Mouse (Mus musculus): ENCODE measurements around the gene Sppl2b. TPM values are rescaled to one million over a fixed set of nuclear protein-coding genes. Genes with fewer than 3 reads are reported as not detected.
"Not testable (repeated sequence)": the region's sequence is repeated elsewhere in the genome, so short reads cannot be mapped to it uniquely, and the experiment has no call there.

The Sppl2b gene
- total RNA-seq, 2 experiments from 2014 or later = 45.6 to 53.7 TPM

DNA sequence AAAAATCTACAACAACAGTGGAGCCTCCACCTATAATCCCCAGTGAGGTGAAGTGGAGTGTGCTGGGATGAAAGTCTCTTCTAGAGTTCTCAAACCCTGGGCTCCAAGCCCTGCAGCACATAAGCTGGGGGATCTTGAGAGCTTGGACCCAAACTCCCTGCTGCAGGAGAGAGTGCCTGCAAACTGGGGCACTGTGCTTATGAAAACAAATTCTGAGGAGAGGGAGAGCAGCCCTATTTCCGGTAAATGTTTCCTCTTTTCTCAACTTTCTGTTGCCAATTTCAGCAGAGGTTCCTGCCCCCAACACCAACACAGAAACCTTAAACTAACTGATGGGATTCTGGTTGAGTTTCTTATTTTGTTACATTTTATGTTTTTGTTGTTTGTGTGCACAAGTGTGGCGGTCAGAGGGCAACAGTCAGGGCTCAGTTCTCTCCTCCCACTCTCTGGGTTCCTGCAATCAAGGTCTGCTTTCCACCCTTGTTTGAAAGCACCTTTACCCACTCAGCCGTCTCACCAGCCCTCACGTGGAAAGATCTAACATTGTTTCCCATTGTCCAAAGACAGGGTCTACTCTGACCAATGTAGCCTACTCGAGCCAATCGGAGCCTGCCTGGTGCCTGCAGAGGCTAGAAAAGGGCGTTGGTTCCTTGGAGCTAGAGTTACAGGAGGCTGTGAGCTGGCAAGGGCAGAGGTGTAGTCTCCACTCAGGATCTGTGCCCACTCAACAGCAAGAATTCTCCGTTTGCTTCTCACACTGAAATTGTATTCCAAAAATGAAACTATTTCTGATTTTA lies 31.0 kb upstream of the Sppl2b start:
- no peak for DNase-seq (ENCODE audit: low spot score in 2 of 2)

DNA sequence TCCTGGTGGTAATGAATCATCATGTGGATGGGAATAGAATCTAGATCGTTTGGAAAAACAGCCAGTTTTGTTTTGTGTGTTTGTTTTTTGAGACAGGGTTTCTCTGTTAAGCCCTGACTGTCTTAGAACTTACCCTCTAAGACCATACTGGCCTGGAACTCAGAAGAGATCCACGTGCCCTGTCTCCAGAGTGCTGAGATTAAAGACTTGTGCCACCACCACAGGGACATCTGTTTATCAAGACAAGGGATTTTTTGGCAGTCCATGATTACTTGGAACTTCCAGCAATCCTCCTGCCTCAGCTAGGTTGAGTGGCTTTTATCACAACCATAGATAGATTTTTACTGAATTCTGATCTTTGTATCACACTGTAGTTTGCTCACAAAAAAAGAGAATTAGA lies 30.2 kb upstream of the Sppl2b start:
- DNase-seq (ENCODE audit: low spot score in 2 of 2) = no peak

DNA sequence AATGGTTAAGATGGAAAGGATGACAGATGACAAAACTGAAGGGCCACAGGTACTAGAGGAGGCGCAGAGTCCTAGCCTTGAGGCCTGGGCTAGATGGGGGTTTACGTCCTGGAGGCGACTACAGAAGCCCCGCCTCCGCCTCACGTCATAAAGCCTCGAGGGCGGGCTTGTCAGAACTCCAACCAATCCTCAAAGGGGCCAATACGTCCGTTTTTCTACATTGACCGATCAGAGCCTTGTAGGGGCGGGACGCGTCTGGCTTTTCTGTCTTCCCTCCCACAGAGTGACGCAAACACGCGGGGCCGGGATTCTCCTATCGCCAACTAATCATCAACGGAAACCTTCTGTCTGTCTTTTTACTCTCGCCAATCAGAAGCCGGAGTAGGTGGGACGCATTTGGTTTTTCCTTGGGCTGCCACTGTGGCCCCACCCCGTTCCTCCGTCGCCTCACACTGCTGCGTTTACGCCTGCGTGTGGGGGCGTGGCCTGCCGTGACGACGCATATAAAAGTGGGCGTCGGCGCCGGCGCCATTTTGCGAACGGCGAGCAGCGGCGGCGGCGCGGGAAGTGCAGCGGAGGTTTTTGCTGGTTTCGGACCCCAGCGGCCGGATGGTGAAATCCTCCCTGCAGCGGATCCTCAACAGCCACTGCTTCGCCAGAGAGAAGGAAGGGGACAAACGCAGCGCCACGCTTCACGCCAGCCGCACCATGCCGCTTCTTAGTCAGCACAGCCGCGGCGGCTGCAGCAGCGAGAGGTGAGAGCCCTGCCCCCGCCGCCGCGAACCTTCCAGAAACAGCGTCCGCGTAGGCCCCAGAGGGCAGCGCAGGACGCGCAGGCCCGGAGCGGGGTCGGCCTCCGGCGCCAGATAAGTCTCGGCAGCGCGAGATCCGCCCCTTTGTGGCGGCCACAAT lies 28.7 kb upstream of the Sppl2b start, which contains the start of gene Oaz1:
Oaz1 (plus strand) TSS at position 506 of the 912 bp plus-strand sequence.
- DNase-seq (ENCODE audit: low spot score in 2 of 2) = peak; percentile 98 to 99

DNA sequence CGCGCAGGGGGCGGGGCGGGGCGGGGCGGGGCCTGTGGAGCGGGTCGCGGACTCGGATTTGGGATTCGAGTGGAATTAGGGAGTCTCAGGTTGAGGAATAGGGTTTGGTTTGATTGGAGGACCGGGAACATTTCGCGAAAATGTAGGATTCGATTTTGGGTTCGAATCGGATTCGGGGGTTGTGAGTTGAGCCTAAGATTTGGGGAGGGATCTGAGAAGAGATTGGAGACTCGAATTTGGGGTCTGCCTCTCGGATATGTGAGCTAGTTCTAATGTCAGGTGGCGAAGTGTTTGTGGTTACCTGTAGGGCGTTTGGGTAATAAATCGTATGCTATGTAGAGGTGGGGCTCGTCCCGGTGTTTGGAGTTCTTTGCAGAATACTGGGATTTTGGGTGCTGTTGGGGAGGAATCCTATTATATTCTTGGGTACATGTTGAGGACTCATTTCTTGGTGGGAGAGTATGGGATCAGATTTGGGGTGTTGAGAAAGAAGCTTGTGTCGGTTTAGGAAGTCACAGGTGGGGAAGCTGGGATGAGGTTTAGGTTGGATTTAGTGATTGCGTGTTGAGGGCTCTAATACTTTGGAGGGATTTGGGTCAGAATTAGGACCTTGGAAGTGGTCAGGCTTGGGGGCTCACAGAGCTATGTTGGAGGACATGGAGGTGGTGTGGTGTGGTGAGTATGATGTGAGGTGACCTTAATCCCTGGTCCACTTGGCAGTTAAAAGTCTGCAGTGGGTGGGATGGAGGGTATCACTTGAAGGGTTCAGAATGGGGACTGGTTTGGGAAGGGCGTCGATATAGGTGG lies 27.8 kb upstream of the Sppl2b start:
- DNase-seq (ENCODE audit: low spot score in 2 of 2) = no peak

DNA sequence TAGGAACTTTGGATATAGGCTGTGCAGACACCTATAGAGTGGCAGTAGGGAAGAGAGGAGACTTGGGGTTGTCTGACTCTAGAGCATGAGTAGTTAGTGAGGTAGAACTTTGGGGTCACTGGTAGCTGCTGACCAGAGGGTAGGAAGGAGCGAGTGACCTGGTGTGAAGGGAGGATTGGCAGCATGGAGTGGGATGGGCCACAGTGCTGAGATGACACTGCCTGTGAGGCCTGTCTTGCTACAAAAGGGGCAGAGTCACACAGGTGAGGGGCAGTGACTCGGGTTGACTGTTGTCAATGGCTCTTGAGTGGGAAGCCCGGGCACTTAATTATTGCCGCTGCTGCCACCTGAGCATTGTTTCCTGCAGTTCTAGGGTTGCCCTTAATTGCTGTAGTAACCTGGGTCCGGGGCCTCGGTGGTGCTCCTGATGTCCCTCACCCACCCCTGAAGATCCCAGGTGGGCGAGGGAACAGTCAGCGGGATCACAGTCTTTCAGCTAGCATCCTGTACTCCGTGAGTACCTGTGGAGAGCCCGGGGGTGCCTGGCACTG lies 27.1 kb upstream of the Sppl2b start:
- DNase-seq (ENCODE audit: low spot score in 2 of 2) = no peak

DNA sequence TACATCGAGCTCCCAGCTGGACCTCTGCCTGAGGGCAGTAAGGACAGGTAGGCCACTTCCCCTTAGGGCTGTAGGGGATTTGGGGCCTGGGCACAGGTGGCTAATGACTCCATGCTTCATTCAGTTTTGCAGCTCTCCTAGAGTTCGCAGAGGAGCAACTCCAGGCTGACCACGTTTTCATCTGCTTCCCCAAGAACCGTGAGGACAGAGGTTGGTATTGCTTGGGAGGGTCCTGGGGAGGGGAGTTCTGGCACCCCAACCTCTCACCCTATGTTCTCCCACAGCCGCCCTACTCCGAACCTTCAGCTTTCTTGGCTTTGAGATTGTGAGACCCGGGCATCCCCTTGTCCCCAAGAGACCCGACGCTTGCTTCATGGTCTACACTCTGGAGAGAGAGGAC lies 26.5 kb upstream of the Sppl2b start:
- DNase-seq (ENCODE audit: low spot score in 2 of 2) = not testable (repeated sequence)

DNA sequence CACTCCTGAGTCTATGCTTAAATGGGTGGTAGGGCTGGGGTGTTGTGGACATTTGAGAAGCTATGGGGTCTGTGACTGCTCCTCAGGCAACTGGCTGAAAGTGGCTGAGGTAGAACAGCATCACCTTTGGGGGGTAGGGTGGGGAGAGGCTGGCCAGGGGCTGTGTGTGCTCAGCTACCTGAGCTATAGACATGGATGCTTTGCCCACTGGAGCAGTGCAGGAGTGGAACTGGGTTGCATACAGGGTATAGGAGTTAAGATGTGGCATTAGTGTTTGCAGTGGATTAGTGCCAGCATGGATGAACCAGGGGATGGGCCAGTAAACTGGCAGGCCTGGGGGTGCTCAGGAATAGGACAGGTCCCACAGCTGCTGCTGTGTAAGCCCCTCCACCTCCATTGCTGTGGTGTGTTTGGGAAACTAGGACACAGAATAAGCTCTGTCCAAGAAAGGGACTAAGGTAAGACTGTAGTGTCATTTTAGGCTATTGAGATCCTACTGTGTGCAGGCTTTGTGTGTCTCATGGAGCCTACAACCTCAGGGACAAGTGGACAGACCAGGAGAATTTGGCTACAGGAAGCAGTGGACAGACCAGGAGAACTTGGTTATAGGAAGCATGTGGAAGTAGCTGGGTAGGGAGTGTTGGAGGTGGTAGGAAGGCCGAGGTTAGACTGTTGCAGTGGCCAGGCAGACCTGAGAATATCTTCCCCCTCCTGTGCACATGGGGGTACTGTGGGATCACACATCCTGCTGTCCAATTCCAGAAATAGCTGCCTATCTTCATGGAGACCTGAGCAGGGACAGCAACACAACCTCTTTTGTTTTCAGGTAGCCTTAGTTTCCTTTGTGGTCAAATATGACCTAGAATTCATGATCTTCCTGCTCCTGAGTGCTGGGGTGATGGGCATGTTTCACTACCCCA lies 25.5 kb upstream of the Sppl2b start:
- DNase-seq (ENCODE audit: low spot score in 2 of 2) = no peak

DNA sequence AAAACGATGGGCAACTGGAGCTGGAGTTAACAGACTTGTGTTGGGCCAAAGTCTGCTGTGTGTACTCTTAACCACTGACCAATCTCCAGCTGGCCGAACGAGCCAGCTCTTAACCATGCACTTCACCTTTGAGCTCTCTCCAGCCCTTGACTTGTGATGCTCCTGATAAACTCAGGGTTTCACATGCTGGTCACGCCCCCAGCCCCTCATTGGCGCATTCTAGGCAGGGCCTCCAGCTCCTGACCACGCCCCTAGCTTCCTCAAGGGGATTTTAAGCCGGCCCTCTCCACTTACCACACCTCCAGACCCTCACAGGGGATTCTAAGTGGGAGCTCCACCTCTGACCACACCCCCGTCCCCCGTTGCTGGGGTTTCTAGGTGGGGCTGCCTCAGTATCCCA lies 23.9 kb upstream of the Sppl2b start:
- no peak for DNase-seq (ENCODE audit: low spot score in 2 of 2)

DNA sequence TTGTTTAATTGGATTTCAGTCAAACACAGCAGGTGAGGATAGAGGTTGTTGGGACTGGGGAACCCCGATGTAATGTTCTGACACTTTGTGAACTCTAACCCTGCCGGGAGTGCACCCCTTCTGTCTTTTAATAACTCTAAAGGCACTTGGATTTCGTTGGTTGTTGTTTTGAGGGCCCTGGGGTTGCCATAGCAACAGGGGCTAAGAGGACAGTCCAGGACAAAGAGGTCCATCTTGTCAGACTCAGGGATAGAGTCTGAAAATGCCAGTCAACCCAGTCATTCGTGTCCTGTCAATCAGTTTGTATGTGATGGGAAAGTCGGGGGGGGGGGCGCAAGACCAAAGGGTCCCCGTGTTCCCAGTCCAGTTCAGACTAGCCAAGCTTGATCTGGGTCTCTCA lies 22.3 kb upstream of the Sppl2b start:
- DNase-seq (ENCODE audit: low spot score in 2 of 2) = no peak

DNA sequence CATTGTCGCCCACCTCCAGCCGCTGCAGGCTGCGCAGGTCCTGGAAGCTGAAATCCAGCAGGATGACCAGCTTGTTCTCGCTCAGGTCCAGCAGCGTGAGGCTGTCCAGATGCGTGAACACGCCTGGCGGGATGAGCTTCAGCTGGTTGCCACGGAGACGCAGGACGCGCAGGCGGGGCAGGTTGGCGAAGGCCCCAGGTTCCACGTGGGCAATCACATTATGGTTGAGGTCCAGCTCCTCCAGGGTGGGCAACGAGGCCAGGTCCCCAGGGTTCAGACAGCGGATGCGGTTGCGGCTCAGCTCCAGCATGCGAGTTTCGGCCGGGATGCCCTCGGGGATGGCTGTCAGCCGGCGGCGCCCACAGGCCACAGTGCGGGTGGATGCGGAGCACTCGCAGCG lies 19.5 kb upstream of the Sppl2b start:
- no peak for DNase-seq (ENCODE audit: low spot score in 2 of 2)

DNA sequence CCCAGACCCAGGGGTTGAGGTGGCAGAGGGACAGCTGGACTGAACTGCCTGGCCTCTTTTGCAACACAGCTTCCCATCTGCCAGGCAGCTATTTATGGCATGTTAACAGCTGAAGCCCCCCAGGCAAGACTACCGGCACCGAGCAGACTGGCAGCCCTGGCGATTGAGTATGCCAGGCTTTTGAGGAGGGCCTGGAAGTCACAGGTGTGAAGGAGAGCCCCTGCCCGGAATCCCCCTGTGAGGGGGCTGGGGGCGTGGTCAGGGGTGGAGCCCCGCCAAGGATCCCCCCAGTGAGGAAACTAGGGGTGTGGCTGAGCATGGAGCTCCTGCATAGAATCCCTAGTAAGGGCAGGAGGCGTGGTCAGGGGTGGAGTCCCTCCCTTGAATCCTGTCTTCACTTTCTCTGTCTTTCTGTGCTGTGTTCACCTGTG lies 18.1 kb upstream of the Sppl2b start:
- DNase-seq (ENCODE audit: low spot score in 2 of 2) = no peak

DNA sequence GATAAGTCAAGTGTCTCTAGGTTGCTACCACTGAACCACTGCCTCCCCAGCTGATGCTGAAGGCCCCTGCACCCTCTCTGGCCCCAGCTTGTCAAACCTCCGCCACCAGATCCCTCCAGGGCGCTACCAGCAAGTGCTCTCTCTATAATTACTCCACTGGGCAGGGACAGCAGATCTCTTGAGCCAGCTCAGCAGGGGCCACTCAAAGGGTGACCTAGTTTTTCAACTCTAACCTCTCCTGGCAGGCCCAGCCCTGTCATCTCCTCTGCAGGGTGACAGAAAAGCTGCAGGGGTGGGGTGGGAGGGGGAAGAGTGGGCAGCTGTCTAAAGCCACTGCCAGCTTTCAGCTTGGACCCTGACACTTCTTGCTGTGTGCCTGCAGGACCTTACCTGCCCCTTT lies 17.2 kb upstream of the Sppl2b start:
- no peak for DNase-seq (ENCODE audit: low spot score in 2 of 2)

DNA sequence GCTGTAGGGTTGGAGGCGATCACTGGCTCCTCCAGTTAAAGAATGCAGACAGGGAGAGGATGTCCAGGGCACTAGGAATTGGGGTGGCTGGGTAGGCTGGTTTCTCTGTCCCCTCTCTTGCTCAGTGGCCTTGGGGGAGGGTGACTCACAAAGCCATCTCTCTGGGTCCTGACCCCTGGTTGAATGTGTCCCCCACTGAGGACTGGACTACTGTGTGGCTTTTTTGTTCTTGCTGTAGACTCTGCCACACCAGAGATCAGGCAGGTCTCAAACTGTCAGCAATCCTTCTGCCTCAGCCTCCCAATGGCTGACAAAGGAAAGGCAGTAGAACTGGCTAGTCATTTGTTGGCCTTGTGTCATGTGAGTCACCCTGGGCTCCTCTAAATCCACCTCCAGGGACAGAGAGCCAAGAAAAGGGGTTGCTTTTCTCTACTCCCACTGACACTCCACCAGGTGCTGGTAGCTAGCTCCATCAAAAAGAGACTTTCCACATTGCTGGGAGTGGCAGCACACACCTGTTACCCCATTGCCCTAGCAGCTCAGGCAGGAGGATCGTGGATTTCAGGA lies 16.6 kb upstream of the Sppl2b start:
- DNase-seq (ENCODE audit: low spot score in 2 of 2) = no peak

DNA sequence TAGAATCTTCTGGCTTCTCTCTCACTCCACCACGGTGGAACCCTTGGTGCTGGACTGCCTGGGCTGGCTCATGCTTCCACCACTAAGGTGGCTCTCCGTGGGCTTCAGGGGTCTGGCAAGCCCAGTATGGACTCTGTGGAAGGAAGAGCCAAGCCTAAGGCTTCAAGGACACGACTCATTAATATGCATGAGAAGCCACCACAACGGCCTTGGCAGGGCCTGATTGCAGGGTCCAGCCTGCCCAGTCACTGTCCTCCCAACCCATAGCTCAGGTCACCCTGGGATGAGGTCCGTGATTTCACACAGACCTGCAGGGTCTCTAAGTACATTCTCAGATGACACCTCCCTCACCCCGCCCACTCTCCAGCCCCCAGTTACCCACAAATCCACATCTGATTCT lies 15.2 kb upstream of the Sppl2b start:
- DNase-seq (ENCODE audit: low spot score in 2 of 2) = no peak

DNA sequence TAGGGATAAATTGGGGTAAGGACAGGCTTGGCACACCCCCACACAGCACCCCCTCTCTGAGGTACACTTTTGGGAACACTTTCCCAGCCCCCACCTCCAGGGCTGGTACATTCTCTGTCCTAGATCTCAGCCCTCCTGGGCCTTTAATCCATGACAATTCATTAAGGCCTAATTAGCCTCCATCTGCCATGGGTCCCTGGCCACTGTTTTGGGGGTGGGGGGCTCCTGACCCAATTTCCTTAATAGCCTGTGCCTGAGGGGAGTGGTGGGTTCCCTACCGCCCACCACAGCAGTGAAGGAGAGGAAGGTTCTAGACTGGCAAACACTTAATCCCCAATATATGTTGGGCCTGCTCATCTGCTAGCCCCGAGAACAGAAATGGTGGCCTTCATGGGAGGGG lies 13.4 kb upstream of the Sppl2b start:
- DNase-seq (ENCODE audit: low spot score in 2 of 2) = no peak

DNA sequence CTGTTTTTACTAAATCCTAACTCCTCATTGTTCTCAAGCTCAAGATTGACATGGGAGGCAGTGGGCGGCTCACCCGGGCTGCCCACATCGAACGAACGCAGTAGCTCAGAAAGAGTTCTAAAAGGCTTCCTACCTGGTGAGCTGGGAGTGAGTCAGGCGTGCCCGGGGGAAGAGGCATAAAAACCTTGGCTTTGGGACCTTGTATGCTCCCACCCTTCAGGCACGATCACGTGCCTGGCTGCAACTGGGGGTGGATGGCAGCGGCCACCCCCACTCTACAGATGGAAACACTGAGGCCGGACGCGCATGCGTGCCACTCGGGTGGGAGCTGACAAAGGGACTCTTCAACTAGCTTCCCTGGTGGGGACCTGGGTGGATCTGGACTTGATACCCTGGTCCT lies 12.7 kb upstream of the Sppl2b start:
- DNase-seq (ENCODE audit: low spot score in 2 of 2) = peak; percentile 55 to 63

DNA sequence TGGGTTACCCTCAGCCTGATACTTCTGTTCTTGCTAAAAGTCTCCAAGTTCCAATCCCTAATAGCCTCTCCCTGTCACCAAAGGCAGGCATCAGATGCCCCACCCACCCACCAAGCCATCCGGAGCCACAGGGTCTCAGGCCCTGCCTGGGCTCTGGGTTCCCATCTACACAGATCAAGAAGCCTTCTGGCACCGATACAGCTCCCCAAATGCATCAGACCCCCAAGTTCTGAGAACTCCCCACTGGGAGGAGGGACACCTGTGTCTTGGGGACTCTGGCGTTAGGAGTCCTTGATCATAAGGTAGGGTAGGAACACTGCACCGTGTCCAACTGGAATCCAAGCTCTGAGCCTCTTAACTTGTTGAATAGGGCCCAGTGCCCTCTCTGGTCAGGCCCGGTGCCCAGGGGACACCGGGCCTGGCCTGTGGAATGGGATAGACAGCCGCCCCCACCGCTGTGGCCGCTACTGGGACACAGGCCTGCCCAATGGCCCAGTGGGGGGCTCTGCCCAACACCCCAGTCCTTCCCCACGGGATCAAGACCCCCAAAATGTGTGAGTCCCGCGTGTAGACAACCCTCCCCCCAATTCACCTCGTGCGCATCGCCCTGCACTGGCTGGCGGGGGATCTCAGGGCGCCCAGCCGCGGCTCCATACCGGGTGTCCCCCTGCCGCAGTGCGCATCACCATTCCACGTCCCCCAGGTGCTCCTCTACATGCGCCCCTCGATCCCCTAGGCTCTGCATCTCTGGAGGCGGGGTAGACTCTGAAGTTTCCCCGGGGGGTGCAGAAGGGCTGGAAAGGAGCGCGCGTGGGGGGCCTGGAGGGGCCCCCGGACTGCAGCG lies 11.8 kb upstream of the Sppl2b start:
- no peak for DNase-seq (ENCODE audit: low spot score in 2 of 2)

DNA sequence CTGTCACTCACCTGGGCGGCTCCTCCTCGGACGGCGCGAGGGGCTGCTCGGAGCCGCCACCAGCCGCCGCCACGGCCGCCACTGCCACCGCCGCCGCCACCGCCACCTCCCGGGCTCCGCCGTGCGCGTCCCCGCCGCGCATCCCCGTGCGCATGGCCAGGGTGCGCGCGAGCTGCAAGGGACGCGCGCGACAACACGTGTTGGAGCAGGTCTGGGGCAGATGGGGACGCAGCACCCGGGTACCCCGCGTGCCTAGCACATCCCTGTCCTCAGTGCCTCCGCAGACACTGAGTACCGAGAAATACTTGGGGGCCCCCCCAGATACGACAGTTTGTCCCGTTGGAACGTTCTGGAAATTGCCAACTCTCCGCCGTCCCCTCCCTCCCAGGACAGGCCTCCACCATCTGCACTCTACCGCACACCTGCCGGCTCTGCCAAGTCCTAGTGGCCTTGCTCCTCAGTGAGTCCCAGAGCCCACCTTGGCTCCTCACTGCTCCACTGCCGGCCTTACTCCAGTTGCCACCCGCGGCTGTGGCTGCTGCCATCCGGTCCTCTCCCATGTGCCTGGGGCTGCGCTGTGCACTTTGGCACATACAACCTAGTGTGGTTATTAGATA lies 11.0 kb upstream of the Sppl2b start, which contains the start of gene Lingo3:
Lingo3 (minus strand) TSS at position 109 of the 617 bp plus-strand sequence.
- DNase-seq (ENCODE audit: low spot score in 2 of 2) = peak; percentile 56 to 72
